Mouse (Mus musculus) kidney, postnatal 0 days (tissue): Measurements from ENCODE around the gene Trim10. TPM values are rescaled to one million over a fixed set of nuclear protein-coding genes. Genes with fewer than 3 reads are reported as not detected.
"Not testable (repeated sequence)": the region's sequence is repeated elsewhere in the genome, so short reads cannot be mapped to it uniquely, and the experiment has no call there.

Experiments
- ATAC-seq: fragments of 200-750 bp; cut with Nextera tagmentation; replicated peaks from 2 replicates; pipeline ENCODE4 v1.8.0; 2017; ENCODE audit warnings: low read depth, moderate number of reproducible peaks, moderate TSS enrichment, moderate library complexity; ENCODE audit not compliant: low FRiP score
- DNase-seq: peaks from one replicate; pipeline ENCODE4 v3.0.0-alpha.2; 2016; ENCODE audit warnings: low spot score
- H3K27ac ChIP-seq: fragments of 300-500 bp; sonication (generic); 2 replicates; pipeline ENCODE4 v1.5.1; 2014; ENCODE audit warnings: mild to moderate bottlenecking
- H3K27me3 ChIP-seq: fragments of 300-500 bp; sonication (generic); 2 replicates; pipeline ENCODE4 v1.6.1; 2014; ENCODE audit warnings: low read length, mixed read lengths; ENCODE audit not compliant: insufficient read depth
- H3K36me3 ChIP-seq: fragments of 300-500 bp; sonication (generic); 2 replicates; pipeline ENCODE4 v1.6.1; 2014; ENCODE audit warnings: low read length, mixed read lengths; ENCODE audit not compliant: insufficient read depth
- H3K4me1 ChIP-seq: fragments of 300-500 bp; sonication (generic); replicated peaks from 2 replicates; pipeline ENCODE4 v1.6.1; 2014; ENCODE audit warnings: antibody characterized with exemption, low read length, mixed read lengths; ENCODE audit not compliant: insufficient read depth
- H3K4me2 ChIP-seq: fragments of 300-500 bp; sonication (generic); 2 replicates; pipeline ENCODE4 v1.6.1; 2014; ENCODE audit warnings: mild to moderate bottlenecking, low read length, moderate library complexity, mixed read lengths
- H3K4me3 ChIP-seq: fragments of 300-500 bp; sonication (generic); replicated peaks from 2 replicates; pipeline ENCODE4 v1.5.1; 2014; ENCODE audit warnings: low read depth, low read length
- H3K9ac ChIP-seq: fragments of 300-500 bp; sonication (generic); 2 replicates; pipeline ENCODE4 v1.6.1; 2014; ENCODE audit warnings: low read depth, low read length
- H3K9me3 ChIP-seq: fragments of 300-500 bp; sonication (generic); replicated peaks from 2 replicates; pipeline ENCODE4 v1.6.1; 2016; ENCODE audit warnings: low read length, inconsistent platforms, mixed read lengths
- CTCF ChIP-seq: IDR thresholded peaks from 2 replicates; pipeline ENCODE4 v1.5.1; 2016; ENCODE audit warnings: antibody characterized with exemption, low read depth, mild to moderate bottlenecking, moderate library complexity
- WGBS: fragments of 180-500 bp; shearing (Covaris S2); extraction: QIAGEN DNeasy Blood & Tissue Kit; methylation state at CpG from one replicate; pipeline ENCODE4 v1.1.7; 2014; 5-methylcytosine and 5-hydroxymethylcytosine counted together
- polyA plus RNA-seq: library from polyadenylated mRNA; unstranded; fragments of >200 nt; fragmentation: Nextera tagmentation; extraction: Ambion mirVana; gene quantifications from 2 replicates; pipeline ENCODE4 v1.2.1, GENCODE M21; 2015

Trim10 gene
- 0.34 and 0.43 TPM in 2 replicates for polyA plus RNA-seq

- Histone ChIP-seq H3K4me1 (no peaks in the 10 kb centered on the region), H3K27ac (no peak within 1 kb of the TSS), H3K4me3 (no peak within 1 kb of the TSS), H3K36me3 (no peaks in the 10 kb centered on the region), H3K27me3 (0 out of 2 replicates have a peak, but pooled peaks cover 5% of the 10 kb centered on the region), H3K4me2 (no peak within 1 kb of the TSS), H3K9me3 (no peaks in the 10 kb centered on the region), H3K9ac (no peak within 1 kb of the TSS)
- no peak for DNase-seq
- WGBS = 77% methylated on average over 4 of the region's 4 CpGs
- TF ChIP-seq CTCF = no peak
- no peak for ATAC-seq
These were observed at the start of gene Trim10 for GRCm38 (mm10) chr17:36869284-36869954. TSS of gene Trim10 (plus strand) at chr17:36869574.

DNA sequence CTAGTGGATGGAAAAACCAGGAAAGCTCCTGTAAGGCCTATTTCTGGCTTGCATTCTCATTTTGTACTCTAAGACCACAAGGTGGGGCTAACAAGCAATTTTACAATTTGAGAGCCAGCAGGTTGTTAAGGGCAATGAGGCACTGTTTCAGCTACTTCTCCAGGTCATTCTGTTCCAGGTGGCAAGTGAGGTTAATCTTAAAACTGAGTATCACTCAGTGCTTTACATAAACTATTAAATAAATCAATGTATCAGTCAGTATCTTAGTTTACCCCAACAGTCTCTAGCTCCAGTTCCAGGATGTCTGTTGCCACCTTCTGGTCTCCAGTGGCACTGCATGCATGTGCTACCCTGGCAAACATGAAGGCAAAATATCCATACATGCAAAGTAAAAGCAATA is 45.4 kb upstream of the Trim10 start:
- H3K4me2 ChIP-seq = no peak overlapping the region
- no peak for ATAC-seq
- peak; percentile 67 for DNase-seq
- H3K9ac ChIP-seq = no peak overlapping the region
- no peak overlapping the region for H3K4me3 ChIP-seq
- no peaks in the 10 kb centered on the region for H3K4me1 ChIP-seq
- H3K27me3 ChIP-seq = no peaks in the 10 kb centered on the region
- H3K9me3 ChIP-seq = no peaks in the 10 kb centered on the region
- peak; percentile 84 for TF ChIP-seq CTCF
- H3K27ac ChIP-seq = no peak overlapping the region
- no peaks in the 10 kb centered on the region for H3K36me3 ChIP-seq

GRCm38 (mm10) chr17:36825525-36825924 is 43.8 kb upstream of the Trim10 start:
- no peak overlapping the region for H3K4me3 ChIP-seq
- H3K27me3 ChIP-seq = no peaks in the 10 kb centered on the region
- no peaks in the 10 kb centered on the region for H3K36me3 ChIP-seq
- no peak overlapping the region for H3K4me2 ChIP-seq
- H3K4me1 ChIP-seq = no peaks in the 10 kb centered on the region
- peak; percentile 49 for DNase-seq
- H3K9me3 ChIP-seq = no peaks in the 10 kb centered on the region
- H3K9ac ChIP-seq = no peak overlapping the region
- peak; percentile 59; the same call in 1 of the 2 replicates for ATAC-seq
- no peak; the same call in 1 of the 2 replicates for TF ChIP-seq CTCF
- WGBS = 26% methylated on average over 4 of the region's 4 CpGs
- no peak overlapping the region for H3K27ac ChIP-seq

DNA sequence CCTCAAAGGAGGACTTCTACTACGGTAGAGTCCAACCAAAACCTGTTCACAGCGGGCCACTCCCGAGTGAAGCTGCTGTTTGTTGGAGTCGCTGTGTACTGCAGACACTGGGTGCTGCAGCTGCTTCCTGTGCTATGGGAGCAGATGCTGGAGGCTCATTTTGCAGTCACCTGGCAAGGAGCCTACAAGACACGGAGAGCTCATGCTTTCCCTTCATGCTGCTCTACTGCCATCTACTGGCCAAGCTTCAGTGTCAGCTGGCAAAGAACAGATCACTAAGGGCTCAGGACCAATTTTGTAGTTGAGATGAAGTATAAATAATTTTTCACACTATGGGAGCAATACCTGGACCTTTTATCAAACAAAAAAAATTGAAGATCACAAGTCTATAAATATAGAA is 43.4 kb upstream of the Trim10 start:
- H3K27ac ChIP-seq, H3K9ac ChIP-seq, H3K9me3 ChIP-seq, H3K4me2 ChIP-seq, ATAC-seq, H3K4me1 ChIP-seq, H3K4me3 ChIP-seq, H3K27me3 ChIP-seq, H3K36me3 ChIP-seq: not testable (repeated sequence)
- TF ChIP-seq CTCF = peak; percentile 84
- 16% methylated on average over 5 of the region's 5 CpGs for WGBS
- DNase-seq = peak; percentile 90

- no peaks in the 10 kb centered on the region for H3K4me1 ChIP-seq
- ATAC-seq (no peak), DNase-seq (no peak)
- H3K9ac ChIP-seq = no peak overlapping the region
- H3K27me3 ChIP-seq = no peaks in the 10 kb centered on the region
- WGBS = 91% methylated on average over 2 of the region's 2 CpGs
- H3K4me2 ChIP-seq = no peak overlapping the region
- H3K9me3 ChIP-seq = no peaks in the 10 kb centered on the region
- no peak overlapping the region for H3K27ac ChIP-seq
- H3K4me3 ChIP-seq = no peak overlapping the region
- TF ChIP-seq CTCF = no peak
- no peaks in the 10 kb centered on the region for H3K36me3 ChIP-seq
These were observed 40.9 kb upstream of the Trim10 start for GRCm38 (mm10) chr17:36828488-36828887.

DNA sequence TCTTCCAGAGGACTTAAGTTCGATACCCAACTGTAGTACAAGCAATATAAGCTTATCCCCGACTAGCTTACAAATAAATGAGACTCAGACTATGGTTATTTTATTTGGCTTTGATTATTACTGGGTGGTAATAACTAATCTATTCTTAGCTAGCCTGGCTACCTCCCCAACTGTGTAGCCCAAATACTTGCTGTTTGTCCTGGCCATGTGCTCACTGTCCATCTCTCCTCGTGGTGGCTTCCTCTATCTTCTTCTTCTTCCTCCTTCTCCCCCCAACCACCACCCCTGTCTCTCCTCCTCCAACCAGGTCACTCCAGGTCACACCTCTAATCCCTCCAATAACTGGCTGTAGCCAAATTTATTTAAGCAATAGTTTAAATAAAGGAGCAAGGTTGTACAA is 38.9 kb upstream of the Trim10 start:
- WGBS = 76% methylated on average over 3 of the region's 3 CpGs
- H3K4me2 ChIP-seq = no peak overlapping the region

More for the DNA sequence above, 38.9 kb upstream of the Trim10 start:
- Histone ChIP-seq H3K27me3 (no peaks in the 10 kb centered on the region), H3K4me1 (no peaks in the 10 kb centered on the region), H3K27ac (no peak overlapping the region), H3K4me3 (no peak overlapping the region), H3K9ac (no peak overlapping the region), H3K36me3 (no peaks in the 10 kb centered on the region), H3K9me3 (no peaks in the 10 kb centered on the region)
- no peak for TF ChIP-seq CTCF
- no peak for ATAC-seq
- DNase-seq = no peak
